Mouse (Mus musculus) ovary, adult 18-20 months (tissue): ENCODE measurements around the gene Lgals7.
"Not testable (repeated sequence)": the region's sequence is repeated elsewhere in the genome, so short reads cannot be mapped to it uniquely, and the experiment has no call there.

Source experiments
- DNase-seq: peaks from one replicate; pipeline ENCODE4 v3.0.0; 2022; ENCODE audit warnings: low spot score, mixed read lengths

The Lgals7 gene

GRCm38 (mm10) chr7:28877155-28877554 is 13.5 kb downstream of the Lgals7 start:
- DNase-seq = no peak

- no peak for DNase-seq
Measured at GRCm38 (mm10) chr7:28877856-28878255, 14.2 kb downstream of the Lgals7 start.

- DNase-seq = no peak
Measured at GRCm38 (mm10) chr7:28879606-28880005, 16.0 kb downstream of the Lgals7 start.

DNA sequence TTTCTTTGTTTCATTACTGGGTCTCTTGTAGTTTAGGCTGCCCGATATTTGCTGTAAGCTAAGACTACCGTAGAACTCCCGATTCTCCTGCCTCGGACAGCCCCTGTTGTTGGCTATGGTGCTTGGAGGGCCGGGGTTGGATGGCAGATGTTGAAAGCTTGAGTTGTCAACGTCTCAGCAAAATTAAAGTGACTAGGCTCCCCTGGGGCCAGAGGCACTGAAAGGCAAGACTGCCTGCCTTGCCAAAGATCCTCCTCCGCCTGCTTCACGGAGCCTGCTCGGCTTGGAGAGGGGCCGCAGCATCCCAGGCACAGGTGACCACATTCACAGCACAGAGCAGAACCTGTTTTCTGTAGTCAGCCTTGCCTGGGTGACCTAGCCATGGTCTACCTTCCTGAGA is 16.9 kb downstream of the Lgals7 start:
- DNase-seq = no peak

DNA sequence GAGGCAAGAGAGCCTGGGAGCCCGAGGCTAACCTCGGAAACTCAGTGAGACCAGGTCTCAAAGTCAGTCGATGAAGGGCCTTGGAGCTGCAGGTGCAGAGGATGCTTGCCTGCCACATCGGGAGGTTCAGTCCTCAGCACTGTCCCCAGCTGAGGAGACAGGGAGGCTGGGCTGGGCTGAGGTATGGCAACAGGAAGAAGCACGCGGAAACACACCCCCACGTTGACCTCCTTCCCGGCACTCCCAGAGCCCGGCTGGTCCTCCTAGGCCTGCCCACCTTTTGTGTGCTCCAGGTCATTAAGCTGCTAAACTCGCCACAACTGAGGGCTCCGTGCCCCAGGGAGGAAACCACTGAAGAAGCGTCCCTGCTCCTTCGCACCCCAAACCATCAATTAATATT is 17.5 kb downstream of the Lgals7 start, which contains the start of gene Capn12:
Capn12 (plus strand) TSS at position 224 of the 400 bp plus-strand sequence.
- DNase-seq = no peak

GRCm38 (mm10) chr7:28883039-28883438 is 19.4 kb downstream of the Lgals7 start:
- DNase-seq = no peak

- not testable (repeated sequence) for DNase-seq
Measured at GRCm38 (mm10) chr7:28883704-28884103, 20.1 kb downstream of the Lgals7 start.

- no peak for DNase-seq
Measured at GRCm38 (mm10) chr7:28886486-28886885, 22.8 kb downstream of the Lgals7 start.

GRCm38 (mm10) chr7:28888701-28889161 is 25.1 kb downstream of the Lgals7 start:
- DNase-seq = no peak

DNA sequence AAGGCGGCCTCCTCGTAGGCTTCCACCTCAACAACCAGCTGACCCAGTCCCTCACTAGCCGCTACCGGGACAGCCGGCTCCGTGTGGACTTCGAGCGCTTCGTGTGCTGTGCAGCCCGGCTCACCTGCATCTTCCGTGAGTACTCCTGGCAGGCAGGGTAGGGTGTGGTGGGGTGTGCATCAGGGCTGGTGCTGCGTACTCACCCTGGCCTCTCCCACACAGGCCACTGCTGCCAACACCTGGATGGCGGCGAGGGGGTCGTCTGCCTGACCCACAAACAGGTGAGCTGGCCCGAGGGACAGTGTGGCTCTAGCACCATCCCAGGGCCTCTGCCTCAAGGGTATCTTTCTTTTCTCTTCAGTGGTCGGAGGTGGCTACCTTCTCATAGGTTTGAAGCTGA is 28.9 kb downstream of the Lgals7 start:
- no peak for DNase-seq

DNA sequence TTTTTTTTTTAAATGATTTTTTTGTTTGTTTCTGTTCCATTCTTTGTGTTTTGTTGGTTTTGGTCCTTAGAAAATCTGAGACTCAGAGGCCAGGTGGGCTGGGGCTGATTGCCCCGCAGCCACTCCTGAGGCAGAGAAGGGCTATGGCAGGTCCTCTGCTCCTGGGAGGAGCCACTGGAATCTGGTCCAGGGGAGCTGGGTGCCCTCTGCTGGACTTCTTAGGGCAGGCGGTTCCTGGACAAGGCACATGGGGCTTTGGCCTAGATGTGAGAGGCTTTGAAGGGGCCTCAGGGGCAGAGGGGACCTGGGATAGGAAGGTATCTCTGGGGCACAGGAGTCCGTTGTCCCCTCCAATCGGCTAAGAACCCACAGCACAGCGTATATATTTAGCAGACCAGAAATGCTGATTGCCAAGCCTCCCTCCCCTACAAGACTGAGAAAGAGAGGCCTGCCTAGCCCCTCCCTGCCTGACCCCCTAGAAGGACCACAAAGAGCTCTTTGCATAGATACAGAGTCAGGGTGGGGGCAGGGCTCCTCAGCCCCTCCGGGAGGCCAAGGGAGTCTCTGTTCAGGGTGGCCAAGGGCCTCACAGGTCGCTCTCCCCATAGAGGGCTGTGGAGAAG is 30.1 kb downstream of the Lgals7 start:
- peak; percentile 35 for DNase-seq

- DNase-seq = peak; percentile 64
Measured at GRCm38 (mm10) chr7:28894942-28895341, 31.3 kb downstream of the Lgals7 start.

- no peak for DNase-seq
Measured at GRCm38 (mm10) chr7:28897661-28898060, 34.0 kb downstream of the Lgals7 start.

DNA sequence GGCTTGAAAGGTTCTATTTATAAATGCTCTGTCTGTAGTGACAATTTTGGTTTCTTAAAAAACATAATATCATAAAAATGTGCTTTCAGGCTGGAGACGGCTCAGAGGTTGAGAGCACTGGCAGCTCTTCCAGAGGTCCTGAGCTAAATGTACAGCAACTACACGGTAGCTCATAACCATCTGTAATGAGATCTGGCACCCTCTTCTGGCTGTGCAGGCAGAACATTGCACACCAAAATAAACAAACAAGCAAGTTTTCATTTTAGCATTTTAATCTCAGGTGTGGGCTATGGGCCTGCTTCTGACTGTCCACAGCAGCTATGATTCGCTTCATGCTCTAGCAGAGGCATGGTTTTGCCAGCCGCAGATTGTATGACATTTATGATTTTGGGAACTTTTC is 36.3 kb downstream of the Lgals7 start:
- no peak for DNase-seq

GRCm38 (mm10) chr7:28901311-28902125 is 37.9 kb downstream of the Lgals7 start:
- no peak for DNase-seq

DNA sequence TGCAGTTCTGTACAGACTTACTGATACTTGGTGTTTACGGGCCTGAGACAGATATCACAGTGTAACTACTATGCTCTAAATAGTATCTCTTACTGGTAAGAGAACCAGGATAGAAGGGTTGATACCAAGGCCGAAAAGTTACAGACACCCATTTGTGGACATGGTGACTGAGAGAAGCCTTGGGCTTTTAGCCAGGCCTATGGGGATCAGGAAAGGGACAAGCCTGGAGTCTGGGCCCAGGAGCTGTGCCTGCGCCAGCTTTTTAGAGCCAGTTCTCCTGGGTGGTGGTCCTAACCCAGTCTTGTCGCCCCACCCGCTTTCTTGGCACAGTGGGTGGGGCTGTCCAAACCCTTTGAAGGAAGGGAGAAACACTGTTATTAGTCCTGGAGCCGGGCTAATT is 38.5 kb downstream of the Lgals7 start:
- DNase-seq = no peak

DNA sequence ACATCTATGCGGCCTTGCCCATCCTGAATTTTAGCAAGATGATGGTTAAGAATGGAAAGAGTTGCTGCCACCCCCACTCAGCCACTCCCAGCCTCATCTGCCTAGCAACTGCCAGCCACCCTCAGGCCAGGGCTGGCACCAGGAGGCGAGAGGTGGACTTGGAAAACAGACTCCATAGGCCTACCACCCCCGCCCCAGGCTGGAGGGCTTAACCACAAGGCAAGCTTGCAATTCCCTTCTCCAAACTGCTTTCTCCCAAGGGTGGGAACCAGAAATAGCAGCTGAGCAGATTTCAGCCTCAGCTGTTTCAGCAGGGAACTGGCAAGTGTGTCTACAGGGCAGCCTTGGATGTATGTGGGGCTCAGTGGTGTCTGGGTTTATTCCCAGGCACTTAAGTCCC is 39.2 kb downstream of the Lgals7 start:
- DNase-seq = no peak

DNA sequence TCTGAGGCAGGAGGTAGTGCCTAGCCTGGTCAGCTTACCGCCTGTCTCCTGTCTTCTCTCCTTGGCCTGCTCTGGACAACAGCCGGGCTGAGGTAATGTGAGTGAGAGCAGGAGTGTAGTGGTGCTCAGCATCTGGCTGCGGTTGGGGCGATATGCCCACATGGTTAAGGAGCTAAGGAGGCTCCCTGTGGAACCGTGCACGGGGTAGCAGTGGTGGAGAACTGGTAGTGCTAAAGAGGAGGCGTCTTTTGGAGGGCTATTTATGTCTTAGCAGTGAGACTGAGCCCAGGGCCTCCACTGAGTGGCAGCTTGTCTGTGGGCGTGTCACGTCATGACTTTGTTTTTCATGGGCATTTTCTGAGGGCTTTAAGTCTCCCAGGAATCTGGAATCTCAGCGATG is 40.1 kb downstream of the Lgals7 start:
- no peak for DNase-seq

GRCm38 (mm10) chr7:28907195-28907594 is 43.5 kb downstream of the Lgals7 start:
- DNase-seq = no peak

GRCm38 (mm10) chr7:28911632-28912031 is 48.0 kb downstream of the Lgals7 start:
- no peak for DNase-seq

- no peak for DNase-seq
Measured at GRCm38 (mm10) chr7:28913171-28913570, 49.5 kb downstream of the Lgals7 start.
